Mouse (Mus musculus) inflammation-experienced regulatory T-cells (primary cell): ENCODE data around the gene Fkbp14. TPM values are rescaled to one million over a fixed set of nuclear protein-coding genes. Genes with fewer than 3 reads are reported as not detected.

Source experiments
- polyA plus RNA-seq, 2 experiments: library from polyadenylated mRNA; unstranded; fragments of 100-300 nt; shearing (Covaris generic); gene quantifications; one replicate each; pipeline ENCODE4 v1.2.1; 2017

Fkbp14 gene
- 1 to 10 TPM in 1 of 2 experiments, under 1 TPM in 1; 0.83 to 1.5 TPM for polyA plus RNA-seq

GRCm38 (mm10) chr6:54597208-54597607, at the start of gene Fkbp14:
Gene Fkbp14, minus strand, starts transcription at chr6:54597308.

GRCm38 (mm10) chr6:54594469-54595329, 2.4 kb downstream of the Fkbp14 start, which contains the start of gene Plekha8:
Gene Plekha8, plus strand, starts transcription at chr6:54595111.

GRCm38 (mm10) chr6:54565665-54566545, 31.2 kb downstream of the Fkbp14 start, which contains the start of gene Scrn1:
Gene Scrn1, minus strand, starts transcription at chr6:54566489.

Other genes with a start within 250 kb of the Fkbp14 start
- gene Wipf3, start 167.7 kb downstream of the Fkbp14 start, polyA plus RNA-seq, result 1 to 10 TPM in 1 of 2 experiments, under 1 TPM in 1; 0.29 to 1.4 TPM
- gene Scrn1, start 30.8 kb downstream of the Fkbp14 start, polyA plus RNA-seq, result under 1 TPM; 0.55 to 0.76 TPM
- 1 to 10 TPM; 5.0 to 5.3 TPM for gene Plekha8, start 2.2 kb downstream of the Fkbp14 start, polyA plus RNA-seq
- gene Mturn, start 84.3 kb upstream of the Fkbp14 start, polyA plus RNA-seq, result 10 to 100 TPM; 17.5 to 19.1 TPM
- gene Znrf2, start 219.6 kb upstream of the Fkbp14 start, polyA plus RNA-seq, result 100 to 1,000 TPM; 147 to 165 TPM